Mouse (Mus musculus): ENCODE data around the gene Chd1. TPM values are rescaled to one million over a fixed set of nuclear protein-coding genes. Genes with fewer than 3 reads are reported as not detected.
A peak's percentile ranks its signal among the peaks of the same experiment; 100 is the strongest.
"Not testable (repeated sequence)": the region's sequence is repeated elsewhere in the genome, so short reads cannot be mapped to it uniquely, and the experiment has no call there.

Gene Chd1
- polyA plus RNA-seq, 1 experiment from 2014 or later: 48.3 TPM

DNA sequence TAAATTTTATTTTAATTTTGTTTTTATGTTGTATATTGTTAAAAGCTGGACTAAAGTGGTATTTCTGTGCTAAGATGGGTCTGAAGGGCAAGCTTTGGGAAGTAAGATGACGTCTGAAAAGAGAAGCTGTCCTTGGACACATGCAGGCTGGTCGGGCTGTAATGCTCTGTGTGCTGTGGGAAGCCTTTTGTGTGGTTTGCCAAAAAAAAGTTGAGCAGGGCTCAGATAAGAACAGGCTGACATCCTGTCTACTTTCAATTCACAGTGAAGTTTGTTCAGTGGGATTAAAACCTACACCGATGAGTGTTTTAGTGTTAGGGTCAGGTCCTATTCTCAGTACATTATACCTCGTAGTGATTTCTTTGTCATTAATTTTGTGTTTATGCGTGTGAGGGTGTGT, 38.6 kb downstream of the Chd1 start:
- H3K27ac ChIP-seq: no peak overlapping the region
- no peak overlapping the region for H3K9ac ChIP-seq
- 89% methylated on average over 5 of the region's 5 CpGs for WGBS
- ATAC-seq (ENCODE audit: low FRiP score): no peak
- H3K4me2 ChIP-seq: no peak overlapping the region
- H3K27me3 ChIP-seq: no peaks in the 10 kb centered on the region
- no peaks in the 10 kb centered on the region for H3K9me3 ChIP-seq
- H3K4me3 ChIP-seq (replicated peaks): no peak overlapping the region
- peaks cover 54% of the 10 kb centered on the region for H3K36me3 ChIP-seq (replicated peaks)
- H3K4me1 ChIP-seq: no peaks in the 10 kb centered on the region

DNA sequence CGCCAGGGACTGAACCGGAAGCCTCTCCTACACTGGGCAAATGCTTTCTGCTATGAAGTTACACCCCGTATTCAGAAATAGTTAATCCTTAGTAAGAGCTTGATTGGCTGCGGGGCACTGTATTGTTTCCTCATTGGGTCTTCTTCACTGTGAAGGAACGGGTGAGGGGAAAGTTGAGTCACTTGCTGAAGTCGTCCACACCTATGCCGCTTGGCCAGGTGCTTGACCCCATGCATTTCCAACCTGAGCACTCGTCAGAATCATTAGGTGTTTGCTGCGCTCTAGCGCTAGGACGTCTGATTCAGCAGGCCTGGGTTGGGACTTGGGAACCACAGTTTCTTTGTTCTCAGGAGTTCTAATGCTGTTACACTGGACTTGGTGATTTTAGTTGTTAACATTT, 41.9 kb downstream of the Chd1 start:
- Histone ChIP-seq H3K9me3 (no peaks in the 10 kb centered on the region), H3K4me2 (no peak overlapping the region), H3K4me1 (no peaks in the 10 kb centered on the region), H3K4me3 (replicated peaks) (no peak overlapping the region), H3K27me3 (no peaks in the 10 kb centered on the region), H3K27ac (no peak overlapping the region), H3K9ac (no peak overlapping the region), H3K36me3 (replicated peaks) (peaks cover 66% of the 10 kb centered on the region)
- ATAC-seq (ENCODE audit: low FRiP score): no peak
- WGBS: 84% methylated on average over 11 of the region's 11 CpGs

DNA sequence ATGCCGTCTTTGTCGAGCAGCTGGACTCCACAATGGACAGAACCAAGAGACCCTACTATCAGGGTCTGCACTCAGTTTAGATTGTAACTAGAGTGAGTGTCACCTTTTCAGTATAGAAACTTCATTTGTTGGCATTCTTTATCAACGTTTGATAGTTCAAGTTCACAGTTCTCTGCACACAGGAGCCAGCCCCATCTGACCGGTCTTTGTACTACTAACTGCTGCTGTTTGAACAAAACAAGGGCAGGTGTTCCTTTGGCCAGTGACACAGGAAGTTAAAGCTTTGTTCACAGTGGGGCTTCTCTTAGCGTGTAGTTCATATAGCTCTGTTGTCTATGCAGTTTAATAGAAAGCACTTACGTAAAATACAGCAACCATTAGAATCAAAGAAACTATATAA, 43.3 kb downstream of the Chd1 start:
- 91% methylated on average over 6 of the region's 6 CpGs for WGBS
- H3K4me3 ChIP-seq (replicated peaks): no peak overlapping the region
- no peak for ATAC-seq (ENCODE audit: low FRiP score)
- H3K36me3 ChIP-seq (replicated peaks): peaks cover 66% of the 10 kb centered on the region
- no peaks in the 10 kb centered on the region for H3K27me3 ChIP-seq
- H3K4me2 ChIP-seq: no peak overlapping the region
- no peaks in the 10 kb centered on the region for H3K4me1 ChIP-seq
- no peaks in the 10 kb centered on the region for H3K9me3 ChIP-seq
- H3K27ac ChIP-seq: no peak overlapping the region
- no peak overlapping the region for H3K9ac ChIP-seq

DNA sequence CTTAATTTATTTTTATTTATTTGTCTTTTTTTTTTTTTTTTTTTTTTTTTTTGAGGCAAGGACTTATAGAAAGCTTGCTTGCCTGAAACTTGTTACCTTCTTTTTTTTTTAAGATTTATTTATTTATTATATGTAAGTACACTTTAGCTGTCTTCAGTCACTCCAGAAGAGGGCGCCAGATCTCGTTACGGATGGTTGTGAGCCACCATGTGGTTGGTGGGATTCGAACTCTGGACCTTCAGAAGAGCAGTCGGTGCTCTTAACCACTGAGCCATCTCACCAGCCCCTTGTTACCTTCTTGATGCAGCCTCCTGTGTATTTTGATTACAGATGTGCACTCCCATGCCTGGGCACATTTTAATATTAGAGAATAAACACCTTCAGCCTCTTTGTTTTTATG, 46.5 kb downstream of the Chd1 start:
- not testable (repeated sequence) for H3K4me1 ChIP-seq; H3K9me3 ChIP-seq; H3K4me3 ChIP-seq (replicated peaks); H3K27ac ChIP-seq; H3K4me2 ChIP-seq; ATAC-seq (ENCODE audit: low FRiP score); H3K9ac ChIP-seq; H3K27me3 ChIP-seq
- WGBS: 87% methylated on average over 5 of the region's 5 CpGs
- H3K36me3 ChIP-seq (replicated peaks): peaks cover 69% of the 10 kb centered on the region

DNA sequence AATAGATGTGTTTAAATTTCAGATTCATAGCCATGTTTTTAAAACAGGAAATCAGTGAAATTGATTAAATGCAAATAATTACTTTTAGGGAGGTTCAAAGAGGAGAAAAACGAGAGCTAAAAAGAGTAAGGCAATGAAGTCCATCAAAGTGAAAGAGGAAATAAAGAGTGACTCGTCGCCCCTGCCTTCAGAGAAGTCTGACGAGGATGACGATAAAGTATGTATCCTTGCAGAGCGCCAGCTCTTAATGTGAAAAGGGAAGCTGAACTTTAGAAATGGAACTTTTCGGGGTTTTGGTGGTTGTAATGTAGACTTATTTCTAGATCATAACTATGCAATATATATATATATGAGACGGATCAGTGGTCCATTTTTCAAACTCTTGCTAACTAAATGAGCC, 56.4 kb downstream of the Chd1 start:
- Histone ChIP-seq H3K36me3 (replicated peaks) (peaks cover 74% of the 10 kb centered on the region), H3K4me2 (no peak overlapping the region), H3K27ac (no peak overlapping the region), H3K4me1 (no peaks in the 10 kb centered on the region), H3K9ac (no peak overlapping the region), H3K9me3 (no peaks in the 10 kb centered on the region), H3K27me3 (no peaks in the 10 kb centered on the region), H3K4me3 (replicated peaks) (no peak overlapping the region)
- WGBS: 92% methylated on average over 8 of the region's 8 CpGs
- ATAC-seq (ENCODE audit: low FRiP score): no peak

DNA sequence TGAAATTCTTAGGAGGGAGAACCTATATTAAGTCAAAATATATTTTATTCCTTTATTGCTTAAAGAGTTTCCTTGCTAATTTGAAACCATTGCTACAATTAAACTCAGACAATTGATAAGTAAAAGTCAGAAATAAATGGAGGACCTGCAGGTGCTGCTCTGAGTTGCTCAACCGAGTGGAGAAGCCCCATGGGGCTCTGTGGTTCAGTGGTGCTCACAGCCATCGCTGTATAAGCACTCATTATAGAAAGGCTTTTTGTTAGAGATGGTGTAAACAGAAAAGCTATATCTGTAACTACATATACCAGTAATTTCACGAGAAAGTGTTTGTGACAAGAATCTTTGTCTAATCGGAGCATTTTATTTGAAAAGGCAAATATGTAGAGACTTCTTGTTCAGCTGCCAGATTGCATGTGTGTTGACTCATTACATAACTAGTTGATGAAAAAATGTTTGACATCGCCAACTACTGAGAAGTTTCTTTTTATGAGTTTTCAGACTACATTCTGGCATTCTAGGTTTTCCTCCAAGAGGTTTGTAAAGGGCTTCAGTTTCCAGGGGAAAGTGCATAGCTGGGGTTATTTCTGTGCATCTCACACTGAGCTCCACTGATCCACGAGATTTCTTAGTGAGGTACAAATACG, 64.4 kb downstream of the Chd1 start:
- Histone ChIP-seq H3K9me3 (no peaks in the 10 kb centered on the region), H3K27ac (no peak overlapping the region), H3K4me2 (no peak overlapping the region), H3K9ac (no peak overlapping the region), H3K4me1 (no peaks in the 10 kb centered on the region), H3K4me3 (replicated peaks) (no peak overlapping the region), H3K36me3 (replicated peaks) (peaks cover 70% of the 10 kb centered on the region), H3K27me3 (no peaks in the 10 kb centered on the region)
- 87% methylated on average over 7 of the region's 7 CpGs for WGBS
- ATAC-seq (ENCODE audit: low FRiP score): no peak

DNA sequence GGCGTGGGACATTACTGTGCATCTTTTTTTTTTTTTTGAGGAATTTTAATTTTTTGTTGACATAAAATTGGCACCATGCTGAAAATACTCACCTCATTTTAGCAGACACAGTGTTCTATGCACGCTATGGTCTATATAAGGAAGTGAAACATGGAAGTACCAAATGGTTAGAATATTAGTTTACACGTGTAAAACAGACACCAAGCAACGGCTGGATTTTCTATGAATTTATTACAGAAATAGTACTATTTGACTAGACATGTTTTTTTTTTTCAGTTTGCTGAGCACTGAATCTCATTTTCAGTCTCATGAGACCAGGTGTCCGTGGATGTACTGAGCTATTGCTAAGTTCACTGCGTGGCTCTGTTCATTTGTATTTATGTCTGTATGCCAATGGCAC, 69.2 kb downstream of the Chd1 start:
- Histone ChIP-seq H3K36me3 (replicated peaks) (peaks cover 33% of the 10 kb centered on the region), H3K4me3 (replicated peaks) (no peak overlapping the region), H3K9ac (no peak overlapping the region), H3K4me1 (no peaks in the 10 kb centered on the region), H3K4me2 (no peak overlapping the region), H3K27me3 (no peaks in the 10 kb centered on the region), H3K27ac (no peak overlapping the region), H3K9me3 (no peaks in the 10 kb centered on the region)
- WGBS: 85% methylated on average over 6 of the region's 6 CpGs
- no peak for ATAC-seq (ENCODE audit: low FRiP score)

DNA sequence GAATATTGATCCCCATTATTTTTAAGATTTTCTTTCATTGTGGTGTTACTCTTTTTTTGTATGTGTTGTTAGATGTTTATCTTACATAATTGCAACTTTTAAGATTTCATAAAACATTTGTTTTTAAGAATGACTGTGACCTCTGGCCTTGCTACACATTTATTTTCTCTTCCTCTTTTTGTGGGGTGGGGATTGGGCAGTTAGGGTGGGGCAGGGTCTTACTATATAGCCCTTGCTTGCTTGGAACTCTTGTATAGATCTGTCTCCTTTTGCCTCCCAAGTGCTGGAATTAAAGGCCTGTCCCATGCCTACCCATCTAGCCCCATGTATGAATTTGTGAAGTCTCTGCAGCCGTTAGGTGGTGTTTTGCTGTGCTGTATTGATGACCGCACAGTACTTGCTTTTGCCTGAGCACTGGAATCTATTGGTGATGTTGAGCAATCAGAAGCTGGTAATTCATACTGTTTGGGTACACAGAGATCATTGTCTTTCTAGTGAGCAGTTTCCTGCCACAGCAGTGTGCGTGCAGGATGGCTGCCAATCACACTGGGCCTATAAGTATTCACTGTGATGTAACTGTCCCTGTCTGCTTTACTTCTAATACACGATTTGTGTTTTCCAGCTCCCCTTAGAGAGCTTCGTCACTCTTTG, 69.9 kb downstream of the Chd1 start:
- H3K27ac ChIP-seq: no peak overlapping the region
- no peaks in the 10 kb centered on the region for H3K4me1 ChIP-seq
- H3K36me3 ChIP-seq (replicated peaks): peaks cover 25% of the 10 kb centered on the region
- H3K4me3 ChIP-seq (replicated peaks): no peak overlapping the region
- WGBS: 84% methylated on average over 5 of the region's 5 CpGs
- ATAC-seq (ENCODE audit: low FRiP score): no peak
- H3K27me3 ChIP-seq: no peaks in the 10 kb centered on the region
- H3K4me2 ChIP-seq: no peak overlapping the region
- no peak overlapping the region for H3K9ac ChIP-seq
- H3K9me3 ChIP-seq: no peaks in the 10 kb centered on the region

DNA sequence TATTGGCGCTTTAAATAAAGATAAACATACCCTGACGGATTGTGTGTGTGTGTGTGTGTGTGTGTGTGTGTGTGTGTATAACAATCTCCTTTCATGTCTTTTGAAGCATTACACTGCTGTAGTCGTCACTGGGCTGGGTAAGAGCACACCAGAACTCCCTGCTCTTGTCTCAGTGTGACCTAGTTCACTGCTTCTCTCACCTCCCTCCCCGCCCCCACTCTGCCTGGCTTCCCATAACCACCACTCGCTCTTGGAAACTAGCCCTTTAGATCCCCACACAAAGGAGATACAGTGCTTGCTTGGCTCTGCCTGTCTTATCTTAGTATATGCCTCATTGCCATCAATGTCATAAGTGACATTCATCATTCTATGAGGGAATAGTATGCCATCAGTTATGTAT, 71.6 kb downstream of the Chd1 start:
- 88% methylated on average over 5 of the region's 5 CpGs for WGBS
- no peak for ATAC-seq (ENCODE audit: low FRiP score)
- Histone ChIP-seq H3K27me3 (no peaks in the 10 kb centered on the region), H3K4me2 (no peak overlapping the region), H3K27ac (no peak overlapping the region), H3K9me3 (no peaks in the 10 kb centered on the region), H3K4me1 (no peaks in the 10 kb centered on the region), H3K9ac (no peak overlapping the region), H3K36me3 (replicated peaks) (peaks cover 9% of the 10 kb centered on the region), H3K4me3 (replicated peaks) (no peak overlapping the region)

DNA sequence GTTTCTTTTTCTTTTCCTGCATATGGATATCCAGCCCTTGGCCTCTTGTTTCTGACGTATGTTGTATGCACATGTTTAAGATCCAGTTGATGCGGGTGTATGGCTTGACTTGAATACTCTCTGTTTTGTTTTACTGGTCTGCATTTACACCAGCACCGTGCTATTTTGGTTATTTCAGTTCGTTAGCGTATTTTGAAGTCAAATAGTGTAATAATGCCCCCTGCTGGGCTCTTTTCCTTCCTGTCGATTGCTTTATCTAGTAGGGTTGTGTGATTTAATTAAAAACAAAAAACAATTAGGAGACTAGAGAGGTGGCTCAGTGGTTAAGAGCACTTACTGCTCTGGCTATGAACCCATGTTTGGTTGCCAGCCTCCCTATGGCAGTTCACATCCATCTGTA, 73.2 kb downstream of the Chd1 start:
- no peak overlapping the region for H3K9ac ChIP-seq
- WGBS: 71% methylated on average over 6 of the region's 6 CpGs
- H3K4me2 ChIP-seq: no peak overlapping the region
- H3K36me3 ChIP-seq (replicated peaks): peaks cover under 1% of the 10 kb centered on the region; the same call in 1 of the 2 replicates
- no peaks in the 10 kb centered on the region for H3K4me1 ChIP-seq
- H3K4me3 ChIP-seq (replicated peaks): no peak overlapping the region
- no peaks in the 10 kb centered on the region for H3K27me3 ChIP-seq
- no peaks in the 10 kb centered on the region for H3K9me3 ChIP-seq
- no peak overlapping the region for H3K27ac ChIP-seq
- ATAC-seq (ENCODE audit: low FRiP score): no peak

DNA sequence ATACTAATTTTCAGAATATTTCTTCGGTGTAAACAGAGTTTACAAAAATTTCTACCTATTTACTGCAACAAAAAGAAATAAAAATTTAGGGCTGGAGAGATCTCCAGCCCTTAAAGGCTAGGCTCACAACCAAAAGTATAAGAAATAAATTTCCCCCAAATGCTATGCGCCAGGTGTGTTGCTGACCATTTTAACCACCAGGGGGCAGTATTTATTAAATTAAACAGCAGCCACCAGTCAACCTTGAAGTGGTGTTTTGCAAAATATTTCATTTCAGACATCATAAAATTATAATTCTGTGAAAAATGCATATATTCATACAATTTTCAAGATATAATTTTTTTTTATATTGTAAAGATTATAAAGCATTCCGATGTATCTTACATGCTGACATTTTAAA, 82.3 kb downstream of the Chd1 start:
- no peaks in the 10 kb centered on the region for H3K27me3 ChIP-seq
- H3K36me3 ChIP-seq (replicated peaks): no peaks in the 10 kb centered on the region
- H3K27ac ChIP-seq: no peak overlapping the region
- ATAC-seq (ENCODE audit: low FRiP score): 0 out of 2 replicates have a peak, but pooled peaks have one; percentile 36
- H3K4me1 ChIP-seq: no peaks in the 10 kb centered on the region
- no peaks in the 10 kb centered on the region for H3K9me3 ChIP-seq
- no peak overlapping the region for H3K4me2 ChIP-seq
- no peak overlapping the region for H3K9ac ChIP-seq
- no peak overlapping the region for H3K4me3 ChIP-seq (replicated peaks)
- 21% methylated on average over 3 of the region's 3 CpGs for WGBS

DNA sequence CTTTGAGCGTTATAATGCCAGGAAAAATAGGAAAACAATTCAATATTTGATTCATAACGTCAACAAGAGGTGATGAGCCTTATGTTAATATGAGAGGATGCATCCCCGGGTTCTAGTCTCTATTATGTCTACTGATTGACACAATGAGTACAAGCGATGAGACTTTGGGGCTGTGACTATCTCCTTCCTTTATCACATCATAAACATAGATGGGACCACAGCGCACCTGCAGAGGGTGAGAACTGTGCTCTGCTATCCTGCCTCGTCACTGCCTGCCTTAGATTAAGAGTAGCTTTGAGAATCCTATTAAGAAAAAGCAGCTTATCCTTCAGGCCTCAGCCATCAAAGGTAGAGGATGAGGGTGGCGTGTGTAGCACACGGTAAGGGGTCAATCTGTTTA, 85.9 kb downstream of the Chd1 start:
- Histone ChIP-seq H3K27me3 (no peaks in the 10 kb centered on the region), H3K36me3 (replicated peaks) (no peaks in the 10 kb centered on the region), H3K4me1 (no peaks in the 10 kb centered on the region), H3K9me3 (no peaks in the 10 kb centered on the region), H3K4me3 (replicated peaks) (no peak overlapping the region), H3K9ac (no peak overlapping the region), H3K4me2 (no peak overlapping the region), H3K27ac (no peak overlapping the region)
- WGBS: 87% methylated on average over 8 of the region's 8 CpGs
- no peak for ATAC-seq (ENCODE audit: low FRiP score)

DNA sequence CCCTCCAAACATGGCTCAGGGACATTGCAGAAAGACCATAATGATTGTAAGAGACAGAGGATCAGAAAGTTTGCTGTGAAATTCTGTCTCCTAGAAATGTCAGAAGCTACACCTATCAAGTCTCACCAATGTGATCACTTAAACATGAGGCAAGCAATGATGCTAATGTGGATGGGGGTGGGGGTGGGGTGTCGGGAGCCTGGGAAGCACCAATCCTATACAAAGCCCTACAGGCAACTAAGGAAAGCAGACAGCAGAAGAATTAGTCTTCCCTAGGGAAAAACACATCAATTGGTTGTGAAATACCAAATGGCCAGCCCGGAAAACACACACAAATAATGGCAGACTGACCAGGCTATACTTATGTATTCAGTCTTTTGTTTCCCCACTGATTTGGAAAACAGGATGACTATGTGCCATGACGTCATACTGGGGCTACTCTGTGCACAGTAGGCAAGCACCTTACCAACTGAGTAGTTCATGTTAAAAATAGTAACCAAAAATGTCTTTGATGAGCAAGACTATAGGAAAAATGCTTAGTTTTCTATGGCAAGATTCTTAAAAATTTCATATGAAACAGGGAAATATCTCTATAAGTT, 94.5 kb downstream of the Chd1 start:
- Histone ChIP-seq H3K4me3 (replicated peaks) (no peak overlapping the region), H3K27me3 (no peaks in the 10 kb centered on the region), H3K27ac (no peak overlapping the region), H3K4me1 (no peaks in the 10 kb centered on the region), H3K9me3 (no peaks in the 10 kb centered on the region), H3K4me2 (no peak overlapping the region), H3K36me3 (replicated peaks) (no peaks in the 10 kb centered on the region; the same call in 1 of the 2 replicates), H3K9ac (no peak overlapping the region)
- 69% methylated on average over 3 of the region's 3 CpGs for WGBS
- ATAC-seq (ENCODE audit: low FRiP score): no peak

All from forebrain, embryonic 12.5 days (tissue).